Mouse (Mus musculus) frontal cortex, postnatal 14 days (tissue): ENCODE data around the gene Myo15b.
"Not testable (repeated sequence)": the region's sequence is repeated elsewhere in the genome, so short reads cannot be mapped to it uniquely, and the experiment has no call there.

Source experiments
- DNase-seq, 2 experiments: peaks; one replicate each; pipeline ENCODE4 v3.0.0; 2022; ENCODE audit warnings: low spot score in 2 of 2

The Myo15b gene

GRCm38 (mm10) chr11:115831518-115831917 is 26.7 kb upstream of the Myo15b start:
- no peak for DNase-seq

- no peak for DNase-seq
These were observed 26.1 kb upstream of the Myo15b start for GRCm38 (mm10) chr11:115832064-115832463.

- no peak for DNase-seq
These were observed 25.7 kb upstream of the Myo15b start for GRCm38 (mm10) chr11:115832523-115832922.

GRCm38 (mm10) chr11:115833021-115833513 is 25.1 kb upstream of the Myo15b start:
- no peak for DNase-seq

- no peak for DNase-seq
These were observed 24.2 kb upstream of the Myo15b start for GRCm38 (mm10) chr11:115834033-115834432.

GRCm38 (mm10) chr11:115836656-115837395 is 21.4 kb upstream of the Myo15b start:
- DNase-seq, result no peak

- no peak for DNase-seq
These were observed 20.4 kb upstream of the Myo15b start for GRCm38 (mm10) chr11:115837606-115838345.

- DNase-seq, result no peak
These were observed 19.3 kb upstream of the Myo15b start for GRCm38 (mm10) chr11:115838895-115839311.

GRCm38 (mm10) chr11:115839732-115840131 is 18.5 kb upstream of the Myo15b start:
- no peak for DNase-seq

GRCm38 (mm10) chr11:115841044-115841443 is 17.2 kb upstream of the Myo15b start:
- no peak for DNase-seq

GRCm38 (mm10) chr11:115841961-115842550 is 16.1 kb upstream of the Myo15b start:
- DNase-seq, result no peak

GRCm38 (mm10) chr11:115843141-115843890 is 14.9 kb upstream of the Myo15b start:
- DNase-seq, result no peak

GRCm38 (mm10) chr11:115843891-115844239 is 14.3 kb upstream of the Myo15b start:
- no peak for DNase-seq

GRCm38 (mm10) chr11:115844240-115844639 is 14.0 kb upstream of the Myo15b start:
- DNase-seq, result no peak

- no peak for DNase-seq
These were observed 12.4 kb upstream of the Myo15b start for GRCm38 (mm10) chr11:115845819-115846218.

- no peak for DNase-seq
These were observed 3.5 kb upstream of the Myo15b start for GRCm38 (mm10) chr11:115854674-115855073.

GRCm38 (mm10) chr11:115857146-115857545 is 1.1 kb upstream of the Myo15b start:
- not testable (repeated sequence) for DNase-seq

GRCm38 (mm10) chr11:115857936-115858335 is 270 bp upstream of the Myo15b start:
- no peak for DNase-seq

- DNase-seq, result peak; percentile 42 to 56
These were observed 1.1 kb downstream of the Myo15b start for GRCm38 (mm10) chr11:115859143-115859945.

- no peak for DNase-seq
These were observed 5.7 kb downstream of the Myo15b start for GRCm38 (mm10) chr11:115863895-115864294.

- DNase-seq, result no peak
These were observed 11.2 kb downstream of the Myo15b start for GRCm38 (mm10) chr11:115869393-115869792.
